Mouse (Mus musculus): Measurements from ENCODE around the gene Med12l. TPM values are rescaled to one million over a fixed set of nuclear protein-coding genes. Genes with fewer than 3 reads are reported as not detected.
"Not testable (repeated sequence)": the region's sequence is repeated elsewhere in the genome, so short reads cannot be mapped to it uniquely, and the experiment has no call there.

The Med12l gene
- total and polyA plus RNA-seq, 3 experiments, result 0.93 to 2.0 (median 1.5) TPM

- H3K9ac ChIP-seq (ENCODE audit: insufficient read depth, low read depth), result no peak overlapping the region
- TF ChIP-seq CHD1 (IDR thresholded peaks at IDR 0.05; ENCODE audit: low read depth, low read length) (no peak), HCFC1 (IDR thresholded peaks at IDR 0.05; ENCODE audit: low read depth, low read length) (no peak), TBP (conservative IDR thresholded peaks at IDR 0.05; ENCODE audit: low read depth, low read length) (no peak), ZKSCAN1 (IDR thresholded peaks at IDR 0.05; ENCODE audit: borderline replicate concordance, low read depth, low read length) (no peak), ZNF384 (IDR thresholded peaks at IDR 0.05; ENCODE audit: low read depth, low read length) (no peak), SIN3A (IDR thresholded peaks at IDR 0.05; ENCODE audit: low read length) (no peak), EP300 (IDR thresholded peaks at IDR 0.05; ENCODE audit: low read length) (no peak), USF1 (IDR thresholded peaks at IDR 0.05; ENCODE audit: low read depth, low read length) (no peak), MEF2A (IDR thresholded peaks at IDR 0.05; ENCODE audit: borderline replicate concordance, low read depth, low read length) (no peak), USF2 (conservative IDR thresholded peaks at IDR 0.05; ENCODE audit: low read depth, low read length) (no peak), POLR2AphosphoS2 (IDR thresholded peaks at IDR 0.05; ENCODE audit: low read depth, low read length) (no peak)
- no peak overlapping the region for H3K4me3 ChIP-seq (replicated peaks in 1 of 3; ENCODE audit: low read depth in 2 of 3, low read length in 2 of 3, poor library complexity in 1 of 3)
- H3K27ac ChIP-seq (ENCODE audit: insufficient read depth, low read depth), result no peak overlapping the region
- H3K27me3 ChIP-seq (replicated peaks), result no peaks in the 10 kb centered on the region
- peaks cover 0 to 29% of the 10 kb centered on the region in 2 experiments; a peak in 2 of 4 replicates for H3K4me1 ChIP-seq (ENCODE audit: control insufficient read depth in 1 of 2, insufficient read depth in 2 of 2)
- H3K9me3 ChIP-seq (replicated peaks; ENCODE audit: low read length), result peaks cover 4% of the 10 kb centered on the region
- H3K4me2 ChIP-seq (ENCODE audit: insufficient read depth, low read depth, poor library complexity, severe bottlenecking), result no peak overlapping the region
- no peaks in the 10 kb centered on the region for H3K79me2 ChIP-seq (replicated peaks; ENCODE audit: control insufficient read depth, extremely low read depth, insufficient read depth, poor library complexity, severe bottlenecking)
- H3K36me3 ChIP-seq (replicated peaks in 1 of 2; ENCODE audit: control insufficient read depth in 1 of 2, insufficient read depth in 1 of 2, low read length in 1 of 2), result peaks cover 0 to 5% of the 10 kb centered on the region in 2 experiments
- dilution Hi-C loops (cut with MboI; ENCODE audit: extremely low pct_ligation_motif_present, extremely low pct_unique_long_range_greater_than_20kb, low sequenced_read_pairs), result no loop called here
- in situ Hi-C loops (cut with MboI; ENCODE audit: low pct_ligation_motif_present, low pct_unique_long_range_greater_than_20kb, low sequenced_read_pairs), result no loop called here
- no peak for DNase-seq (ENCODE audit: extremely low read depth)
Observed at GRCm38 (mm10) chr3:59107439-59107838, 101.8 kb downstream of the Med12l start.

GRCm38 (mm10) chr3:59109834-59110233, 104.2 kb downstream of the Med12l start:
- H3K9ac ChIP-seq (ENCODE audit: insufficient read depth, low read depth); H3K27ac ChIP-seq (ENCODE audit: insufficient read depth, low read depth); dilution Hi-C loops (cut with MboI; ENCODE audit: extremely low pct_ligation_motif_present, extremely low pct_unique_long_range_greater_than_20kb, low sequenced_read_pairs); H3K27me3 ChIP-seq (replicated peaks); H3K9me3 ChIP-seq (replicated peaks; ENCODE audit: low read length); DNase-seq (ENCODE audit: extremely low read depth); H3K4me3 ChIP-seq (replicated peaks in 1 of 3; ENCODE audit: low read depth in 2 of 3, low read length in 2 of 3, poor library complexity in 1 of 3); in situ Hi-C loops (cut with MboI; ENCODE audit: low pct_ligation_motif_present, low pct_unique_long_range_greater_than_20kb, low sequenced_read_pairs); H3K4me2 ChIP-seq (ENCODE audit: insufficient read depth, low read depth, poor library complexity, severe bottlenecking); H3K36me3 ChIP-seq (replicated peaks in 1 of 2; ENCODE audit: control insufficient read depth in 1 of 2, insufficient read depth in 1 of 2, low read length in 1 of 2); H3K79me2 ChIP-seq (replicated peaks; ENCODE audit: control insufficient read depth, extremely low read depth, insufficient read depth, poor library complexity, severe bottlenecking): not testable (repeated sequence)
- peaks cover 0 to 14% of the 10 kb centered on the region in 2 experiments; a peak in 3 of 4 replicates for H3K4me1 ChIP-seq (ENCODE audit: control insufficient read depth in 1 of 2, insufficient read depth in 2 of 2)

- H3K36me3 ChIP-seq (replicated peaks in 1 of 2; ENCODE audit: control insufficient read depth in 1 of 2, insufficient read depth in 1 of 2, low read length in 1 of 2), result peaks cover 0 to 8% of the 10 kb centered on the region in 2 experiments
- H3K4me3 ChIP-seq (replicated peaks in 1 of 3; ENCODE audit: low read depth in 2 of 3, low read length in 2 of 3, poor library complexity in 1 of 3), result no peak overlapping the region
- H3K9ac ChIP-seq (ENCODE audit: insufficient read depth, low read depth), result no peak overlapping the region
- no peak overlapping the region for H3K4me2 ChIP-seq (ENCODE audit: insufficient read depth, low read depth, poor library complexity, severe bottlenecking)
- dilution Hi-C loops (cut with MboI; ENCODE audit: extremely low pct_ligation_motif_present, extremely low pct_unique_long_range_greater_than_20kb, low sequenced_read_pairs), result no loop called here
- no peak overlapping the region for H3K27ac ChIP-seq (ENCODE audit: insufficient read depth, low read depth)
- TF ChIP-seq ELF1 (IDR thresholded peaks at IDR 0.05; ENCODE audit: low read depth, low read length) (no peak), RAD21 (IDR thresholded peaks at IDR 0.05; ENCODE audit: low read depth, low read length) (no peak), CTCF (conservative IDR thresholded peaks at IDR 0.05 in 1 of 2, IDR thresholded peaks at IDR 0.05 in 1 of 2; ENCODE audit: low read depth in 2 of 2, low read length in 2 of 2) (no peak), SMC3 (IDR thresholded peaks at IDR 0.05; ENCODE audit: low read depth, low read length) (no peak)
- H3K9me3 ChIP-seq (replicated peaks; ENCODE audit: low read length), result no peaks in the 10 kb centered on the region
- peaks cover 0 to 9% of the 10 kb centered on the region in 2 experiments; a peak in 3 of 4 replicates for H3K4me1 ChIP-seq (ENCODE audit: control insufficient read depth in 1 of 2, insufficient read depth in 2 of 2)
- in situ Hi-C loops (cut with MboI; ENCODE audit: low pct_ligation_motif_present, low pct_unique_long_range_greater_than_20kb, low sequenced_read_pairs), result no loop called here
- H3K27me3 ChIP-seq (replicated peaks), result no peaks in the 10 kb centered on the region
- no peaks in the 10 kb centered on the region for H3K79me2 ChIP-seq (replicated peaks; ENCODE audit: control insufficient read depth, extremely low read depth, insufficient read depth, poor library complexity, severe bottlenecking)
- DNase-seq (ENCODE audit: extremely low read depth), result no peak
Observed at GRCm38 (mm10) chr3:59111944-59112343, 106.3 kb downstream of the Med12l start.

- H3K9ac ChIP-seq (ENCODE audit: insufficient read depth, low read depth); H3K9me3 ChIP-seq (replicated peaks; ENCODE audit: low read length); H3K4me2 ChIP-seq (ENCODE audit: insufficient read depth, low read depth, poor library complexity, severe bottlenecking); in situ Hi-C loops (cut with MboI; ENCODE audit: low pct_ligation_motif_present, low pct_unique_long_range_greater_than_20kb, low sequenced_read_pairs); H3K27ac ChIP-seq (ENCODE audit: insufficient read depth, low read depth); H3K27me3 ChIP-seq (replicated peaks); H3K4me3 ChIP-seq (replicated peaks in 1 of 3; ENCODE audit: low read depth in 2 of 3, low read length in 2 of 3, poor library complexity in 1 of 3); DNase-seq (ENCODE audit: extremely low read depth); H3K36me3 ChIP-seq (replicated peaks in 1 of 2; ENCODE audit: control insufficient read depth in 1 of 2, insufficient read depth in 1 of 2, low read length in 1 of 2); H3K79me2 ChIP-seq (replicated peaks; ENCODE audit: control insufficient read depth, extremely low read depth, insufficient read depth, poor library complexity, severe bottlenecking); dilution Hi-C loops (cut with MboI; ENCODE audit: extremely low pct_ligation_motif_present, extremely low pct_unique_long_range_greater_than_20kb, low sequenced_read_pairs): not testable (repeated sequence)
- peaks cover 0 to 11% of the 10 kb centered on the region in 2 experiments; a peak in 3 of 4 replicates for H3K4me1 ChIP-seq (ENCODE audit: control insufficient read depth in 1 of 2, insufficient read depth in 2 of 2)
Observed at GRCm38 (mm10) chr3:59113291-59113690, 107.7 kb downstream of the Med12l start.
